Mouse (Mus musculus) MEL (cell line): ENCODE measurements at regions not wholly inside any gene's neighbourhood (a gene's known extent, or its start where the extent isn't known, plus 50 kb on each side); places are given as distances from the start of the nearest gene placed in this dataset.

Source experiments
- DNase-seq: peaks from one replicate; pipeline ENCODE4 v3.0.0; 2011; ENCODE audit warnings: low read depth, low spot score
- H3K27ac ChIP-seq: 2 replicates; pipeline ENCODE4 v1.5.1; 2012; ENCODE audit warnings: low read depth, mild to moderate bottlenecking, control low read depth, low read length, moderate library complexity; ENCODE audit not compliant: control insufficient read depth
- H3K27me3 ChIP-seq, 2 experiments: fragments of 150-350 bp in 1 of 2; sonication (generic) in 1 of 2; 2 replicates each; pipeline ENCODE4 v1.6.1; 2012; ENCODE audit warnings: low read length in 2 of 2, mild to moderate bottlenecking in 2 of 2, improper control_type of control experiment in 1 of 2, moderate library complexity in 1 of 2; ENCODE audit not compliant: insufficient read depth in 2 of 2, control insufficient read depth in 1 of 2
- H3K36me3 ChIP-seq, 2 experiments: 2 replicates each; pipeline ENCODE4 v1.6.1; 2012 to 2014; ENCODE audit warnings: low read length in 2 of 2, improper control_type of control experiment in 1 of 2, inconsistent platforms in 1 of 2, mild to moderate bottlenecking in 1 of 2; ENCODE audit not compliant: insufficient read depth in 2 of 2, control insufficient read depth in 1 of 2
- H3K4me1 ChIP-seq, 2 experiments: fragments of 150-350 bp in 1 of 2; sonication (generic) in 1 of 2; 2 replicates each; pipeline ENCODE4 v1.6.1; 2012; ENCODE audit warnings: low read length in 2 of 2, improper control_type of control experiment in 1 of 2, mild to moderate bottlenecking in 1 of 2; ENCODE audit not compliant: insufficient read depth in 2 of 2, control insufficient read depth in 1 of 2
- H3K4me3 ChIP-seq, 2 experiments: fragments of 150-350 bp in 1 of 2; sonication (generic) in 1 of 2; 2 replicates each; pipeline ENCODE4 v1.5.1; 2012; ENCODE audit warnings: low read depth in 2 of 2, low read length in 2 of 2, mild to moderate bottlenecking in 2 of 2, moderate library complexity in 2 of 2, control low read depth in 1 of 2, improper control_type of control experiment in 1 of 2; ENCODE audit not compliant: control insufficient read depth in 1 of 2, insufficient read depth in 1 of 2
- H3K79me2 ChIP-seq: 2 replicates; pipeline ENCODE4 v1.6.1; 2012; ENCODE audit warnings: mild to moderate bottlenecking, low read length, moderate library complexity; ENCODE audit not compliant: control insufficient read depth, poor library complexity, insufficient read depth
- H3K9ac ChIP-seq: 2 replicates; pipeline ENCODE4 v1.6.1; 2012; ENCODE audit warnings: low read depth, mild to moderate bottlenecking, control low read depth, low read length, moderate library complexity; ENCODE audit not compliant: control insufficient read depth, poor library complexity, severe bottlenecking
- H3K9me3 ChIP-seq: fragments of 150-350 bp; sonication (generic); replicated peaks from 2 replicates; pipeline ENCODE4 v1.6.1; 2012; ENCODE audit warnings: mild to moderate bottlenecking, low read length, improper control_type of control experiment, moderate library complexity; ENCODE audit not compliant: insufficient read depth
- BHLHE40 ChIP-seq: IDR thresholded peaks from 2 replicates; pipeline ENCODE4 v1.6.1; 2012; ENCODE audit warnings: low read depth, mild to moderate bottlenecking, inconsistent platforms, low read length, improper control_type of control experiment, borderline replicate concordance
- CHD1 ChIP-seq: IDR thresholded peaks from 2 replicates; pipeline ENCODE4 v1.6.1; 2012; ENCODE audit warnings: low read depth, mild to moderate bottlenecking, inconsistent platforms, low read length, improper control_type of control experiment
- EP300 ChIP-seq, 2 experiments: IDR thresholded peaks; 2 replicates each; pipeline ENCODE4 v1.6.1; 2011; ENCODE audit warnings: improper control_type of control experiment in 2 of 2, low read length in 2 of 2, low read depth in 1 of 2, mild to moderate bottlenecking in 1 of 2
- ETS1 ChIP-seq: IDR thresholded peaks from 2 replicates; pipeline ENCODE4 v1.6.1; 2012; ENCODE audit warnings: low read depth, mild to moderate bottlenecking, inconsistent platforms, low read length, improper control_type of control experiment, moderate library complexity
- HCFC1 ChIP-seq: IDR thresholded peaks from 2 replicates; pipeline ENCODE4 v1.6.1; 2012; ENCODE audit warnings: low read depth, mild to moderate bottlenecking, inconsistent platforms, low read length, improper control_type of control experiment, moderate library complexity
- JUND ChIP-seq: IDR thresholded peaks from 2 replicates; pipeline ENCODE4 v1.6.1; 2011; ENCODE audit warnings: low read depth, mild to moderate bottlenecking, improper control_type of control experiment, low read length
- KAT2A ChIP-seq: conservative IDR thresholded peaks from 2 replicates; pipeline ENCODE4 v1.6.1; 2012; ENCODE audit warnings: low read depth, low read length, improper control_type of control experiment, inconsistent platforms
- MAFK ChIP-seq: IDR thresholded peaks from 2 replicates; pipeline ENCODE4 v1.6.1; 2011; ENCODE audit warnings: low read depth, mild to moderate bottlenecking, low read length, improper control_type of control experiment, borderline replicate concordance
- MEF2A ChIP-seq: IDR thresholded peaks from 2 replicates; pipeline ENCODE4 v1.6.1; 2014; ENCODE audit warnings: low read depth, mild to moderate bottlenecking, inconsistent platforms, low read length, improper control_type of control experiment; ENCODE audit not compliant: poor library complexity, insufficient replicate concordance, severe bottlenecking; ENCODE audit errors: extremely low read depth
- MYB ChIP-seq: IDR thresholded peaks from 2 replicates; pipeline ENCODE4 v1.6.1; 2011; ENCODE audit warnings: mild to moderate bottlenecking, low read depth, low read length, improper control_type of control experiment
- MYC ChIP-seq: IDR thresholded peaks from 2 replicates; pipeline ENCODE4 v1.6.1; 2011; ENCODE audit warnings: low read depth, mild to moderate bottlenecking, low read length, improper control_type of control experiment, moderate library complexity
- NRF1 ChIP-seq: IDR thresholded peaks from 2 replicates; pipeline ENCODE4 v1.6.1; 2014; ENCODE audit warnings: low read depth, mild to moderate bottlenecking, inconsistent platforms, low read length, improper control_type of control experiment, moderate library complexity; ENCODE audit not compliant: poor library complexity, insufficient read depth, severe bottlenecking
- POLR2A ChIP-seq, 2 experiments: IDR thresholded peaks; 2 replicates each; pipeline ENCODE4 v1.6.1; 2011 to 2012; ENCODE audit warnings: low read length in 2 of 2, mild to moderate bottlenecking in 2 of 2, control low read depth in 1 of 2, improper control_type of control experiment in 1 of 2, low read depth in 1 of 2, moderate library complexity in 1 of 2; ENCODE audit not compliant: control insufficient read depth in 1 of 2, insufficient read depth in 1 of 2, poor library complexity in 1 of 2
- POLR2AphosphoS2 ChIP-seq: IDR thresholded peaks from 2 replicates; pipeline ENCODE4 v1.6.1; 2011; ENCODE audit warnings: low read length, improper control_type of control experiment
- RCOR1 ChIP-seq: IDR thresholded peaks from 2 replicates; pipeline ENCODE4 v1.6.1; 2012; ENCODE audit warnings: low read depth, mild to moderate bottlenecking, inconsistent platforms, low read length, improper control_type of control experiment
- TCF12 ChIP-seq: IDR thresholded peaks from 2 replicates; pipeline ENCODE4 v1.6.1; 2014; ENCODE audit warnings: low read depth, mild to moderate bottlenecking, inconsistent platforms, low read length, improper control_type of control experiment, moderate library complexity
- UBTF ChIP-seq: IDR thresholded peaks from 2 replicates; pipeline ENCODE4 v1.6.1; 2012; ENCODE audit warnings: low read depth, mild to moderate bottlenecking, inconsistent platforms, low read length, improper control_type of control experiment, moderate library complexity, borderline replicate concordance; ENCODE audit not compliant: insufficient read depth
- ZKSCAN1 ChIP-seq: IDR thresholded peaks from 2 replicates; pipeline ENCODE4 v1.6.1; 2012; ENCODE audit warnings: low read depth, mild to moderate bottlenecking, inconsistent platforms, low read length, improper control_type of control experiment, moderate library complexity
- ZMIZ1 ChIP-seq: IDR thresholded peaks from 2 replicates; pipeline ENCODE4 v1.6.1; 2012; ENCODE audit warnings: low read depth, mild to moderate bottlenecking, inconsistent platforms, low read length, improper control_type of control experiment, moderate library complexity

DNA sequence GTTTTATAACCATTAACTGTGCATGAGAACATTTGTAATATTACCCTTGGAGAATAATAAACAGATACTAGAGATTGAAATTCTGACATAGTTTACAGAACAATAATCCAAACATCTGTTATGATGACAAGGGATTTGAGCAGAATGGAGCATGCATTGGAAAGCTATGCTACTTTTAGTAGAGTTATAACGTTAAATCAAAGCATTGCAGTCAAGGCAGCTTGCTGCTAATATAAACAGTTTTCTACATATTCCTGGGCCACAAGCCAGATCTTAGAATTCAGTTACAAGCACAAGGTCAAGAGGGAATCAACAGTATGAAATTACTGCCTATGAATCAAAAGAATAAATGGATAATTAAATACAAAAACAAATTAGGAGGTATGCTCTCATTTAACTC is 943.3 kb upstream of the Nr2f1 start:
- H3K27ac ChIP-seq: no peak overlapping the region
- TF ChIP-seq POLR2AphosphoS2 (no peak), TCF12 (no peak), HCFC1 (no peak), MYB (no peak), EP300 (IDR thresholded peaks at IDR 0.05; ENCODE audit: low read depth in 1 of 2, low read length in 2 of 2) (no peak), MAFK (no peak), KAT2A (no peak), ZKSCAN1 (no peak), UBTF (no peak), BHLHE40 (no peak), NRF1 (no peak)
- TF ChIP-seq, all 39 proteins: peak for 0
- Histone ChIP-seq H3K9ac (no peak overlapping the region), H3K79me2 (no peaks in the 10 kb centered on the region), H3K9me3 (no peaks in the 10 kb centered on the region), H3K36me3 (no peaks in the 10 kb centered on the region), H3K27me3 (no peaks in the 10 kb centered on the region), H3K4me3 (no peak overlapping the region), H3K4me1 (no peaks in the 10 kb centered on the region)
- DNase-seq: no peak

DNA sequence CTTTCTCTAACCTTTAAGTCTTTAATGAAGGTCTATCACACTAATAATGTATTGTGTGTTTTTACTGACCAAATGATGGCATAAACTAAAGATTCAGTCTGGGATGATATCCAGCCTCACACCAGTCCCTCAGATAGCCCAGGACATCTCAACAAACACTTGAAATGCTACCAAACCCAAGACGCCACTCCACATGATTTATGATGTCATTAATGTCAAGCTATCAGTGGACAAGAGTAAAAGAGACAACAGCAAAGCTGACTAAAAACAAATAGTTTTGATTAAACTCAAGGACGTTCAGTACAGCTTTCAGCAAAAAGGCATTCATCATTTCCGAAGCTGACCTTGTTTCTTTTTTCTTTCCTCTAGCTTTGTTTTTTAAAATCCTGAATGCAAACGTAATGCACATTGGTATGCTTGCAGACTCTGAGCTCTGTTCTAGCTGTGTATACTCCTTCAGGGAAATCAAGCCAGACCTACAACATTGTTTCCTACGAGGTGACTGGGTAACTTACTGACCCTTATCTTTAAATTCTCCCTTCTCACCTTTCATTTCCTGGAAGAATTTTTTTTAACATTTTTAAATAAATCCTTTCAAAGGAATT is 941.9 kb upstream of the Nr2f1 start:
- no peaks in the 10 kb centered on the region for H3K79me2 ChIP-seq
- no peak overlapping the region for H3K27ac ChIP-seq
- H3K9me3 ChIP-seq: no peaks in the 10 kb centered on the region
- TF ChIP-seq MEF2A: no peak
- TF ChIP-seq EP300 (IDR thresholded peaks at IDR 0.05; ENCODE audit: low read depth in 1 of 2, low read length in 2 of 2): no peak
- no peak for TF ChIP-seq RCOR1
- no peak for TF ChIP-seq ZMIZ1
- no peak for TF ChIP-seq POLR2A (IDR thresholded peaks at IDR 0.05; ENCODE audit: control insufficient read depth in 1 of 2, insufficient read depth in 1 of 2, low read depth in 1 of 2, low read length in 2 of 2, poor library complexity in 1 of 2)
- no peak for TF ChIP-seq ETS1
- no peak for TF ChIP-seq JUND
- no peak for TF ChIP-seq MYC
- no peak for TF ChIP-seq CHD1
- TF ChIP-seq, all 39 proteins: peak for 0
- Histone ChIP-seq H3K27me3 (no peaks in the 10 kb centered on the region), H3K4me3 (no peak overlapping the region), H3K36me3 (no peaks in the 10 kb centered on the region), H3K4me1 (no peaks in the 10 kb centered on the region), H3K9ac (no peak overlapping the region)
- no peak for DNase-seq
